Comparison of ENCODE assay signal across 16 mouse cellular contexts in the genomic region with DNA sequence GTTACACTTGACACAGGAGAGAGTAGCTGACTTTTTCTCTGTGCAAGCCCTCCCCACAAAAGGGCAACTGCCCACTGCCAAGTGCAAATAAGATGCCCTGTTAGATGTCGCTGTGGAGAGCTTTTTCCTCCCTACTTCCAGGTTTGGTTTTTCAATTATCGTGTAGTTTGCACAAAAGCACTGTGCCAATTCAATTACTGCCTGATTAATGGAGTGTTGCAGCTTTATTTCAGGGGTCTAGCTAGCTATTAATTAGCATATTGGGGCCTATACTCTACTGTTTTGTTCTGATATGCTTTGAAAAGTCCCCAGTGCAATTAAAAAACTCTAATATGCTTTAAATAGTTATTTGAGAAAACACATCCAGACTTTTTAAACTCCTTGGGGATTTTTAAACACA.
"Had no signal": no experiment of that assay in that cellular context is flagged by ENCODE, and none has a peak within 500 bp of the region (broad histone marks: within the 10 kb centered on the region; RNA-seq: fewer than 3 reads in every experiment).

No protein-coding gene starts in this region.

- H3K27ac ChIP-seq: macrophage; midbrain, embryonic 13.5 days; midbrain, embryonic 15.5 days; neural tube, embryonic 12.5 days; stomach, embryonic 15.5 days; stomach, postnatal 0 days had no signal

- H3K4me2 ChIP-seq: lung, embryonic 14.5 days; midbrain, embryonic 11.5 days; midbrain, embryonic 13.5 days; midbrain, embryonic 15.5 days; neural tube, embryonic 12.5 days; stomach, embryonic 15.5 days had no signal

- ATAC-seq: midbrain, embryonic 13.5 days; midbrain, embryonic 15.5 days had no signal

- H3K9ac ChIP-seq: lung, embryonic 14.5 days; midbrain, embryonic 13.5 days; midbrain, embryonic 15.5 days; neural tube, embryonic 12.5 days; stomach, embryonic 15.5 days had no signal

- DNase-seq: lung, adult 18-20 months; lung, embryonic 14.5 days; lung, postnatal 14 days; lung, postnatal 36 days; right cerebral cortex, postnatal 14 days; thymus, adult 2 months; thymus, postnatal 25 days; thymus, postnatal 4 days had no signal

- H3K36me3 ChIP-seq: midbrain, embryonic 13.5 days; midbrain, embryonic 15.5 days; neural tube, embryonic 12.5 days; stomach, embryonic 15.5 days had no signal

- H3K4me1 ChIP-seq: megakaryocyte, embryonic 14.5 days; midbrain, embryonic 13.5 days; midbrain, embryonic 15.5 days; neural tube, embryonic 12.5 days; stomach, embryonic 15.5 days had no signal

- H3K9me3 ChIP-seq: midbrain, embryonic 13.5 days; midbrain, embryonic 15.5 days; stomach, embryonic 15.5 days had no signal

- H3K4me3 ChIP-seq: megakaryocyte, embryonic 14.5 days; midbrain, embryonic 13.5 days; midbrain, embryonic 15.5 days; neural tube, embryonic 12.5 days; stomach, embryonic 15.5 days had no signal

- H3K27me3 ChIP-seq: megakaryocyte, embryonic 14.5 days; midbrain, embryonic 13.5 days; midbrain, embryonic 15.5 days; neural tube, embryonic 12.5 days; stomach, embryonic 15.5 days had no signal
